Mouse (Mus musculus) CD4-positive helper T cell, adult 2 months (primary cell): ENCODE results near the gene Sox14.

Source experiments
- DNase-seq: peaks from one replicate; pipeline ENCODE4 v3.0.0-alpha.2; 2012; ENCODE audit warnings: low read depth, missing footprints, low spot score

Gene Sox14

DNA sequence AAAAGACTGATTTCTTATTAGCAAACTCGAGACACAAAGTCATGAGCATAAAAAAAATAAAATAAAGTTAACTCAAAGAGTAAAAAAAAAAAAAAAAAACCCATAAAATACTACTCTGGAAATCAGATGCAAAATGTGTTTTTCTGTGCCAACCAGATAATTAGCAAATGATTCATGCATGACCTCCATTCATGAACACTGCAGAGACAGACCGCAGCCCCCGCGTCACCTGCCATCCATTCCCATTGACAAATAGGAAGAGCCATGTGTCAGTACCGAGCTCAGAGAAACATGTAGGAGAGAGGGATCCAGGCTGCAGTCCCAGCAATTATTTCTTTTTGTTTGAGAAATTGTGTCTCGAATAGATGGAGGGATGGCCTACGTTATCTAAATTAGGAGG lies 25.6 kb downstream of the Sox14 start:
- no peak for DNase-seq

GRCm38 (mm10) chr9:99848327-99848726 lies 27.6 kb downstream of the Sox14 start:
- DNase-seq = no peak

GRCm38 (mm10) chr9:99846820-99847219 lies 29.1 kb downstream of the Sox14 start:
- DNase-seq = peak; percentile 22

GRCm38 (mm10) chr9:99839367-99839766 lies 36.6 kb downstream of the Sox14 start:
- no peak for DNase-seq

GRCm38 (mm10) chr9:99838877-99839276 lies 37.1 kb downstream of the Sox14 start:
- DNase-seq = no peak

- DNase-seq = no peak
Measured at GRCm38 (mm10) chr9:99836707-99837106, 39.3 kb downstream of the Sox14 start.

- no peak for DNase-seq
Measured at GRCm38 (mm10) chr9:99835624-99836430, 40.1 kb downstream of the Sox14 start.
